Mouse (Mus musculus): ENCODE data around the gene Gm20517. TPM values are rescaled to one million over a fixed set of nuclear protein-coding genes. Genes with fewer than 3 reads are reported as not detected.

Gm20517 gene
- total RNA-seq (2014; rRNA removed; ENCODE audit: low replicate concordance) (2.3 TPM in 1 of 2 replicates, not detected in the other), polyA plus RNA-seq (2015; fragmentation: Nextera tagmentation; extraction: Ambion mirVana) (1.4 and 1.7 TPM in 2 replicates)

DNA sequence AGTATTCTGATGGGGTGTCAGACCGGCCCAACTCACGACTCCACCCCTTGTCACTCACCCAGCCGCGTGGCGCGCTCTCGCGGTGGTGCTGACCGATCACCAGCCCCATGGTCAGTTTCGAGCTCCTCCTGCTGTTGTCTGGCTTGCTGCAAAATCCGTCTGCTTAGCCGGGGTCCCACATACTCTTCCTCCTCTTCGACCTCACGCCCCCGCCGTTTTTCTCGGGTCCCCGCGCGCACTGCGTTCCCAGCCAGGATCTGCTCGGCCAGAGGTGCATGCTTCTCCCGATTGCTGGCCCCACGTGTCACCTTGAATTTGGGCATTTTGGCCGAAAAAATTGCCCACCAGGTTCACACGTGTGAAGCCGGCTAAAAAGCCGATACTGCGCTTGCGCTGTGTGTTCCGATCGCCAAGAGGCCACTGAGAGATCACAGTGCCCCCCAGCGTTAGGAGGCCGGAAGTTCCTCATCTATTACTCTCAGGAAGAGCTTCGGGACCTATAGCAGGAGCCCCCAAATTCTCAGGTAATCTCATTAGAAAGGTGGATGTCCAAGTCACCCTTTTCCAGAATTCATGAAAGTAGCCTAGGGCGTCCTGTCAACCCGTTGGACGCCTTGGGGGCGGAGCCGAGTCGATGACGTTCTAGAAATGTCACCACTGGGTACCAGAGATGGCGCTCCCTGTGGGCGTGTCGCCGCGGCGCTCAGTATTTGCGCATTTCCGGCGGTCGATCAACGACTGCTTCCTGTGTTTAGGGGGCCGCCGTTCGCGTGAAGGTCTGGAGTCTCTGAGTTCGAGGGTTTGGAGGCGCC lies at the start of gene Gm20517, which contains the start of the genes Bysl and Med20:
Gm20517 (plus strand) TSS at position 741 of the 812 bp plus-strand sequence.
Bysl (minus strand) TSS at position 644 of the 812 bp plus-strand sequence.
Med20 (plus strand) TSS at position 734 of the 812 bp plus-strand sequence.
- Histone ChIP-seq H3K9ac (replicated peaks; ENCODE audit: low read depth, low read length) (peak within 1 kb of the TSS; percentile 70), H3K27me3 (ENCODE audit: control insufficient read depth, insufficient read depth, low read length) (no peaks in the 10 kb centered on the region), H3K9me3 (replicated peaks; ENCODE audit: control insufficient read depth, low read length) (no peaks in the 10 kb centered on the region), H3K4me1 (ENCODE audit: control insufficient read depth, insufficient read depth) (peaks cover 11% of the 10 kb centered on the region; the same call in 1 of the 2 replicates), H3K36me3 (replicated peaks; ENCODE audit: control insufficient read depth, insufficient read depth, low read length) (peaks cover 36% of the 10 kb centered on the region), H3K27ac (ENCODE audit: low read depth) (peak within 1 kb of the TSS; percentile 69), H3K4me2 (ENCODE audit: low read depth, low read length) (peak within 1 kb of the TSS; percentile 76), H3K4me3 (ENCODE audit: low read depth, low read length) (peak within 1 kb of the TSS; percentile 65)
- ATAC-seq (ENCODE audit: insufficient read depth, low read depth), result peak; percentile 95
- peak; percentile 92 for DNase-seq (ENCODE audit: low spot score)
- under 1% methylated on average over 59 of the region's 59 CpGs for WGBS
- peak; percentile 56; the same call in 1 of the 2 replicates for TF ChIP-seq EP300 (IDR thresholded peaks at IDR 0.05; ENCODE audit: low read depth)
- TF ChIP-seq CTCF (IDR thresholded peaks at IDR 0.05; ENCODE audit: low read depth), result peak; percentile 83

DNA sequence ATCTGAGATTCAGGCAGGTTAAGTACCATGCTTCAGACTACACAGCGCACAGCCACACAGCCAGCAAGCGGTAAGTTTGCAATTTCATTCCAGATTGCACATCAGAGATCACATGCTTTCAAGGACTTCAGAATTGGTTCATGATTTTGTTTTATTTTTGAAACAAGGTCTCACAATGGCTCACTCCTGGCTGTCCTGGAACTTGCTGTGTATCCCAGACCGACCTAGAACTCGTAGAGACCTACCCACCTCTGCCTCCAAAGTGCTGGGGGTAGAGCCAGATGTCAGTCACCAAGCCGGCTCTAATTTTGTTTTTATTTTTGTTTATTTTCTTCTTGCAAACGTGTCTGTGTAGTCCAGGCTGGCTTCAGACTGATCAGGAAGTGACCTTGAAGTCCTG lies 48.5 kb upstream of the Gm20517 start:
- WGBS, result 74% methylated on average over 6 of the region's 6 CpGs
- no peak for TF ChIP-seq CTCF (IDR thresholded peaks at IDR 0.05; ENCODE audit: low read depth)
- TF ChIP-seq EP300 (IDR thresholded peaks at IDR 0.05; ENCODE audit: low read depth), result no peak

DNA sequence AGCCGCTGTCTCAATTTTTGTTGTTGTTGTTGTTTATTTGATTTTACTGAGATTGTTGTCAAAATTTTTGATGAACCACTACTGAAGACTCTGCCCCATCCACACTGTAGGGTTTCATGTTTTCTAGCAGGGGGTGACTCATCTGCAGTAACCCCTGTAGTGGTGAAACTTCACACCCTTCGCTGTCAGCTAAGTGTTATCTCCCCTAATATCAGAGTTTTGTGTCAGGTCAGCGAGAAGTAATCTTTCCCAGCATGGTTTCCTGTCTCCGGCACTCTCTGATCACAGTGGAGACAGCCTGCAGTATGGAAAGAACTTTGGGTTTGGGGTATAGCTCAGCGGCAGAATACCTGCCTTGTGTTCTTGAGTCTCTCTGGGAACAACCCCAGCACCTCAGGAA lies 46.8 kb upstream of the Gm20517 start:
- H3K4me3 ChIP-seq (ENCODE audit: low read depth, low read length), result no peak overlapping the region
- no peak overlapping the region for H3K27ac ChIP-seq (ENCODE audit: low read depth)
- H3K9ac ChIP-seq (replicated peaks; ENCODE audit: low read depth, low read length), result no peak overlapping the region
- no peak for ATAC-seq (ENCODE audit: insufficient read depth, low read depth)
- no peaks in the 10 kb centered on the region for H3K36me3 ChIP-seq (replicated peaks; ENCODE audit: control insufficient read depth, insufficient read depth, low read length)
- TF ChIP-seq CTCF (IDR thresholded peaks at IDR 0.05; ENCODE audit: low read depth) (no peak), EP300 (IDR thresholded peaks at IDR 0.05; ENCODE audit: low read depth) (no peak)
- H3K9me3 ChIP-seq (replicated peaks; ENCODE audit: control insufficient read depth, low read length), result no peaks in the 10 kb centered on the region
- no peak overlapping the region for H3K4me2 ChIP-seq (ENCODE audit: low read depth, low read length)
- 61% methylated on average over 5 of the region's 5 CpGs for WGBS
- no peaks in the 10 kb centered on the region for H3K27me3 ChIP-seq (ENCODE audit: control insufficient read depth, insufficient read depth, low read length)
- H3K4me1 ChIP-seq (ENCODE audit: control insufficient read depth, insufficient read depth), result 0 out of 2 replicates have a peak, but pooled peaks cover 5% of the 10 kb centered on the region
- DNase-seq (ENCODE audit: low spot score), result no peak

More for the DNA sequence above, 48.5 kb upstream of the Gm20517 start:
- H3K4me2 ChIP-seq (ENCODE audit: low read depth, low read length), result no peak overlapping the region
- H3K36me3 ChIP-seq (replicated peaks; ENCODE audit: control insufficient read depth, insufficient read depth, low read length), result no peaks in the 10 kb centered on the region
- DNase-seq (ENCODE audit: low spot score) (no peak), ATAC-seq (ENCODE audit: insufficient read depth, low read depth) (no peak)
- H3K9me3 ChIP-seq (replicated peaks; ENCODE audit: control insufficient read depth, low read length), result no peaks in the 10 kb centered on the region
- no peak overlapping the region for H3K4me3 ChIP-seq (ENCODE audit: low read depth, low read length)
- no peak overlapping the region for H3K9ac ChIP-seq (replicated peaks; ENCODE audit: low read depth, low read length)
- H3K27me3 ChIP-seq (ENCODE audit: control insufficient read depth, insufficient read depth, low read length), result no peaks in the 10 kb centered on the region
- 0 out of 2 replicates have a peak, but pooled peaks cover 6% of the 10 kb centered on the region for H3K4me1 ChIP-seq (ENCODE audit: control insufficient read depth, insufficient read depth)
- H3K27ac ChIP-seq (ENCODE audit: low read depth), result no peak overlapping the region

DNA sequence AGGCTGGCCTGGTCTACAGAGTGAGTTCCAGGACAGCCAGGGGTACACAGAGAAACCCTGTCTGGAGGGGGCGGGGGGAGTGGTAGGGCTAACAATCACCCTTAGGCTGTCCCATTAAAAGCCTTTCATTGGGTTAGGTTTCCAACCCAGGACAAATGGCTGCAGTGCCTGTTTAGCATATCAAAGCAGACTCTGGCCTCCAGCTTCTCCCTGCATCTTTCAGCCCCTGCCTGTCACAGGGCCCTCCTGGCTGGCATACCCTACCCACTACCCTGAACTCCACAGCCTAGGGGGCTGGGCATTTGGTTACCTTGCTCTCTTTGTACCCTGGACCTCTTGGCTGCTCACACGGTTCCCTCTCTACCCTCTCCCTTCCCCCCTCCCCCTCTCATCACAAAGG lies 45.3 kb upstream of the Gm20517 start:
- no peaks in the 10 kb centered on the region for H3K9me3 ChIP-seq (replicated peaks; ENCODE audit: control insufficient read depth, low read length)
- H3K27me3 ChIP-seq (ENCODE audit: control insufficient read depth, insufficient read depth, low read length), result no peaks in the 10 kb centered on the region
- no peak overlapping the region for H3K4me2 ChIP-seq (ENCODE audit: low read depth, low read length)
- DNase-seq (ENCODE audit: low spot score) (no peak), ATAC-seq (ENCODE audit: insufficient read depth, low read depth) (no peak)
- no peak overlapping the region for H3K9ac ChIP-seq (replicated peaks; ENCODE audit: low read depth, low read length)
- H3K4me3 ChIP-seq (ENCODE audit: low read depth, low read length), result no peak overlapping the region
- WGBS, result 34% methylated on average over 2 of the region's 2 CpGs
- H3K27ac ChIP-seq (ENCODE audit: low read depth), result no peak overlapping the region; the same call in 1 of the 2 replicates
- H3K36me3 ChIP-seq (replicated peaks; ENCODE audit: control insufficient read depth, insufficient read depth, low read length), result no peaks in the 10 kb centered on the region
- TF ChIP-seq CTCF (IDR thresholded peaks at IDR 0.05; ENCODE audit: low read depth) (no peak), EP300 (IDR thresholded peaks at IDR 0.05; ENCODE audit: low read depth) (no peak)
- H3K4me1 ChIP-seq (ENCODE audit: control insufficient read depth, insufficient read depth), result no peaks in the 10 kb centered on the region

DNA sequence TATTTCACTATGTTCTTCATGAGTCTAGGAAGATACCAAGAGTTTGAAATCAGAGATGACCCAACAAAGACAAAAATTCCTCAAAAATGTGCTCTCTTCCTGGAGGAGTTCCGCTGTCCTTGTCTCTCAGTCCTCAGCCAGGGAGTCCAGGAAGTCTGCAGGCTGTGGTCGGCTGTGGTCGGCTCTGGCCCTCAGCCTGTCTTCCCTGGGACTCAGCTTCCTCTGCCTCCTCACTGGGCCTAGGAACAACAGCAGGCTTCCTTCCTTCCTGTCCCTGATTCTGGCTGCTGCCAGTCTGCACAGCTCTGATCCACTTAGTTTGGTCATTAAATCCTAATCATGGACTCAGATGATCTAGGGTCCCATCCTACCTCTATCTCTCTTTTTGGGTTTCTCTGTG lies 44.1 kb upstream of the Gm20517 start:
- no peak overlapping the region for H3K9ac ChIP-seq (replicated peaks; ENCODE audit: low read depth, low read length)
- 50% methylated on average over 3 of the region's 3 CpGs for WGBS
- H3K4me1 ChIP-seq (ENCODE audit: control insufficient read depth, insufficient read depth), result no peaks in the 10 kb centered on the region
- H3K36me3 ChIP-seq (replicated peaks; ENCODE audit: control insufficient read depth, insufficient read depth, low read length), result no peaks in the 10 kb centered on the region
- no peak overlapping the region for H3K4me2 ChIP-seq (ENCODE audit: low read depth, low read length)
- ATAC-seq (ENCODE audit: insufficient read depth, low read depth) (peak; percentile 78), DNase-seq (ENCODE audit: low spot score) (peak; percentile 57)
- peak overlapping the region; percentile 60 for H3K27ac ChIP-seq (ENCODE audit: low read depth)
- H3K4me3 ChIP-seq (ENCODE audit: low read depth, low read length), result no peak overlapping the region
- H3K9me3 ChIP-seq (replicated peaks; ENCODE audit: control insufficient read depth, low read length), result no peaks in the 10 kb centered on the region
- no peak for TF ChIP-seq EP300 (IDR thresholded peaks at IDR 0.05; ENCODE audit: low read depth)
- TF ChIP-seq CTCF (IDR thresholded peaks at IDR 0.05; ENCODE audit: low read depth), result no peak
- H3K27me3 ChIP-seq (ENCODE audit: control insufficient read depth, insufficient read depth, low read length), result no peaks in the 10 kb centered on the region
